Mouse (Mus musculus) hindlimb bud, embryonic 11.5 days (tissue): ENCODE measurements around the gene Zfp114.

Experiments
- DNase-seq: peaks from one replicate; pipeline ENCODE4 v3.0.0-alpha.2; 2012; ENCODE audit warnings: low read depth, low spot score; ENCODE audit errors: extremely low spot score

The Zfp114 gene

GRCm38 (mm10) chr7:24174618-24175336 is at the start of gene Zfp114:
Zfp114 (plus strand) TSS chr7:24175060.
- DNase-seq, result peak; percentile 44

DNA sequence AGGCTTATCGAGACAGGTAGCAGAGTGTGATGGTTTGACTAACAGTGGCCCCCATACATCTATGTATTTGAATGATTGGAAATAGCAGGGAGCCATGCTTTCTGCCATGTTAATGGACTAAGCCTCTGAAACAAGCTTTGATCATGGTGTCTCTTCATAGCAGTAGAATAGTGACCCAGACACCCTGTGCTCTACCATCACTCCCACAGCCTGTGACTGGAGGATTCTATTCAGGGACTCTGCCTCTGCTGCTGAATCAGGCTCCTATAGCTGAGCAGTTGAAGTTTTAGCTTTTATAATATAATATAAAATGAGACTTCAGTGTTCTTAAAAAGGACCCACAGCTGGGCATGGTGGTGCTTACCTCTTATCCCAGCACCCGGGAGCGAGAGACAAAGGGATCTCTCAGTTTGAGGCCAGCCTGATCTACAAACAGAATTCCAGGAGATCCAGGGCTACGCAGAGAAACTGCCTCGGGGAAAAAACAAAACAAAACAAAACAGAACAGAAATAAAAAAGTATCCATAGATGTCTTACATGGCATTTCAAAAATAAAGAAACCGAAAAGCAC is 41.4 kb upstream of the Zfp114 start:
- no peak for DNase-seq

DNA sequence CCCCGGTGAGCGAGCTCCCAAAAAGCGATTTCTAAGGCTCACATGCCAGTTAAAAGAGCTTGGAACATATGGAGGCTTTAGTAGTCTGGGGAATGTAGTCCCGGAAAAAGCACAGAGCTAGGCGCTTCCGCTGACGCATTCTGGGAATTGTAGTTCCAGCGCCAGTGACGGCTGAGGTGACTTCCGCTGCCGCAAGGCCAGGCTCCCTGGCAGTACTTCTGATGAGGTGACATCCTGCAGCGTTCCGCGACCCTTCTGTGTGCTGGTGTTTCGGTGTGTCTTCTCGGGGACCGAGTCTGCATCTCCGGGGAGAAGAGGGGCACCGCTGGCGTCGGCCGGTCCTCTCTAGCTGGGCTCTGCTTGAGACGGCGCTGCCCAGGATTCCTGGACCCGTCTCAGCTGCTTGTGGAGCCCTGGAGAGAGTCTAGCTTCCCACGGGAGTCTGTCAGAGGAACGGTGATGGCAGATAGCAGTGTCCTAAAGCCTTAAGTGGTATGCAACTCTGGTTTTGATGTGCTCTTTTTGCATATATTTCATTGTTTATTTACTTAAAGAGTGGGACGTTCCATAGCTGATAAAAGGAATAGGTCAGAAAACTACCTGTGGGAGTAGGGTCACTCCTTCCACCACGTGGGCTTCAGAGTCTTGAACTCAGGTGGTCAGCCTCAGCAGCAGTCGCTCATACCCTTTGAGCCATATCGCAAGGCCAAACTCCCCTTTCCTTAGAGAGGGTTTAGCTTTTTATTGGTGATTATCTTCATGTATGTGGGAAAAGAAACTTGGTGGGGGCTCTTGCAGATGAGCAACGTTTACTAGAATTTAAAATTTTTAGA is 40.6 kb upstream of the Zfp114 start, which contains the start of gene Zfp235:
Zfp235 (plus strand) TSS at position 174 of the 833 bp plus-strand sequence.
- DNase-seq, result no peak

DNA sequence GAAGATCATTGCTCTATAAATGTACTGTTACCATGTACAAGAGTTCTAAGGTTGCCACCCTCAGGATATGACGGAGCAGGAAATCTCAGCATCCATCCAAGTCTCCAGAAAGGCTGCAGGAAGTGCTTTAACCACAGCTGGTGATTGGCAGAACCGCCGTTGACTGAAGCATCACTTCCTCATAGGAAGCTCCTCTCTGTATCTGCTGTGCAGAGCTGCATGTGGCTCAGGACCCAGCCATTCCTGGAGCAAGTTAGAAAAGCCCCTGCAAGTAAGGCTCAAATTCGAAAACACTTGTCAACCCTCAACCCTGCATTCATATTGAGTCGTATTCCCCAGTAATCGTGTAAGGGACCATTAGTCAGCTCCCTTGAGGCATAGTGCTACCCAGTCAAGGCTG is 32.3 kb upstream of the Zfp114 start:
- DNase-seq, result no peak

GRCm38 (mm10) chr7:24153272-24153671 is 21.6 kb upstream of the Zfp114 start:
- DNase-seq, result no peak

DNA sequence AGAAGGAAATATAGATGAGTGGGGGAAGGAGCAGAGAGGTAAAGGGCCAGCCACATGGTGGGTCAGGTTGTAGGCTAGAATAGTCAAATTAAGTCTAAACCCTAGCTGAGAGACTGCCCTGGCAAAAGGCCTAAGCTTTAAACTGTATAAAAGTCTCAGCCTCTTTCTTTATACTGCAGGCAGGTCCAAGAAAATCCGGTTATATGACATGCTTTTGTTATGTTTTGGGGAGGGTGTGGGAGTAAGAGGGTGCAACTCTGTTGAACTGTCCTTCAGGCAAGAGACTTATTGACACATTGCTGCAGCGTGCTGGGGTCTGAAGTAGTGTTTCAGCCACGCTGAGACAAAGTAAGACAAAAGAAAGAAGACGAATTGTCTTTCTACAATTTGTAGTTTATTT is 2.7 kb upstream of the Zfp114 start:
- no peak for DNase-seq

- DNase-seq, result no peak
Measured at GRCm38 (mm10) chr7:24175337-24175711, 464 bp downstream of the Zfp114 start.

- no peak for DNase-seq
Measured at GRCm38 (mm10) chr7:24187611-24188010, 12.8 kb downstream of the Zfp114 start.

DNA sequence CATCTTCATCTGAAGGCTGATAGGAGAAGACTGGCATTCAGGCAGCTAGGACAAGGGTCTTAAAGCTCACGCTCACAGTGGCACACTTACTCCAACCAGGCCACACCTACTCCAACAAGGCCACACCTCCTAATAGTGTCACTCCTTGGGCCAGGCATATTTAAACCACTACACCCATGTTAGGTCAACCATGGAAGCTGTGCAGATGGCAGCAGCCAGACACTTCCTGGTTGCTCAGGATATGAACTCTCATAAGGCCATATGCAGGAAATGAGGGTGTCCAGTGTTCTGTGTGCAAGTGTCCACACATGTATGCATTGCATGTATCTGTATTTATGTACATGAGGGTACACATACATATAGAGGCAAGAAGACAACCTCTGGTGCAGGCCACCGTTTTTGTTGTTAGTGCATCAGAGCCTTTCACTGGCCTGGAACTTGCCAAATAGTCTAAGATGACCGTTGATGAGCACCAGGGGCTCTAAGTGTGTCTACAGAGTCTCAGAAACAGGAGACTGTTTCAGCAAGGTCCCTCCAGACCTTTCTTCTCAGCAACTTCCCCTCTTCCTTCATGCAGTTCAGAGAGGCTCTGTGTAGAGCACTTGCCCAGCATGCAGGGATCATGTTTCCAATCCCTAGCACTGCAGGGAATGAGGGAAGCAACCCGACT is 14.2 kb downstream of the Zfp114 start:
- DNase-seq, result no peak

DNA sequence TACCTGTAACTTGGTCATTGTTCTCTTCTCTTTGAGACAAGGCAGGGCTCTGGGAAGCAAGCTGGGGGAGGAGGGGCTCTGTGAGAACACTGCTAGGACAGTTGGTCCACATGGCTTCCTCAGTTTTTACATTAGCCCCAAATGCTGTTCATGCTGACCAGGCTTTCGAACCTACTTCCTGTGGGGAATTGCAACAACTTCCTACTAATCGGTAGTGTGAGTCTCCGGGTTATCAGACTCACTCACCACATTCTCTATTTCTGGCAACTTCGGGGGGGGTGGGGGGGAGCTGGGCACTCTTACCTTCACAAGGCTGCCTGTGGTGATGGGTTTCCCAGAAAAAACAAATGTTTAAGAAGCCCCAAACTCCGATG is 14.7 kb downstream of the Zfp114 start:
- no peak for DNase-seq

DNA sequence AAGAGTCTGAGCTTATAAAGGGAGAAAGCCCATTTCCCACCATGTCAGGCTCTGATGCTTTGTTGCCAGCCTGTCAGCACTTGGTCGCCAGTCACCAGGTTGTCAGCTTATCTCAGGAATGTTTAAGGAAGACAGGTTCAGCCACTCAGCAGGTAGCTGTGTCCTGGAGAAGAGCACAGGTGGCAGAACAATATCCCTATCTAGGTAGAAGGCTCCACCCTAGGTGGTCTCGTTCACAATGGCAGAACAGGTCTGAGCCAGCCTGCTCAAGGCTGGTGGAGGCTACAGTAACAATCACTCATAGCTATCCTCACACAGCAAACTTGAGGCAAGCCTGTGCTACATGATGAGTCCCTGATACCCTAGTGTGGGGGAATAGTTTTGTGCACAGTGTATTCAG is 16.5 kb downstream of the Zfp114 start:
- no peak for DNase-seq

GRCm38 (mm10) chr7:24193157-24193556 is 18.3 kb downstream of the Zfp114 start:
- DNase-seq, result no peak

DNA sequence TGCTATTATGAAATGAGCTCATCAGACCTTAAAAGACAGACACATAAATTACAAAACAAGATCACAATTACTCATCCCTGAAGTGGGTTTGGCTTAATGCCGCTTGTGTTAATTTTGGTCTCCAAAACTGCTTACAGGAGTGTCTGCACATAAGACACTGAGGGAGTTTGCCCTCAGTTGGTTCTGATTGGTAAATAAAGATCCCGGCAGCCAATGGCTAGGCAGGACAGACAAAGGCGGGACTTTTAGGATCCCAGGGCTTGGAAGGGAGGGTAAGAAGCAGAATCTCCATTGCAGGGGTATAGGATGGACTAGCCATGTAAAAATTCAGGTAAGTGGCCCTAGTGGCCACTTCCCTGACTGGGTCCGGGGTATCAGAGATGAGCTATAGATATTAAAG is 22.1 kb downstream of the Zfp114 start:
- no peak for DNase-seq

DNA sequence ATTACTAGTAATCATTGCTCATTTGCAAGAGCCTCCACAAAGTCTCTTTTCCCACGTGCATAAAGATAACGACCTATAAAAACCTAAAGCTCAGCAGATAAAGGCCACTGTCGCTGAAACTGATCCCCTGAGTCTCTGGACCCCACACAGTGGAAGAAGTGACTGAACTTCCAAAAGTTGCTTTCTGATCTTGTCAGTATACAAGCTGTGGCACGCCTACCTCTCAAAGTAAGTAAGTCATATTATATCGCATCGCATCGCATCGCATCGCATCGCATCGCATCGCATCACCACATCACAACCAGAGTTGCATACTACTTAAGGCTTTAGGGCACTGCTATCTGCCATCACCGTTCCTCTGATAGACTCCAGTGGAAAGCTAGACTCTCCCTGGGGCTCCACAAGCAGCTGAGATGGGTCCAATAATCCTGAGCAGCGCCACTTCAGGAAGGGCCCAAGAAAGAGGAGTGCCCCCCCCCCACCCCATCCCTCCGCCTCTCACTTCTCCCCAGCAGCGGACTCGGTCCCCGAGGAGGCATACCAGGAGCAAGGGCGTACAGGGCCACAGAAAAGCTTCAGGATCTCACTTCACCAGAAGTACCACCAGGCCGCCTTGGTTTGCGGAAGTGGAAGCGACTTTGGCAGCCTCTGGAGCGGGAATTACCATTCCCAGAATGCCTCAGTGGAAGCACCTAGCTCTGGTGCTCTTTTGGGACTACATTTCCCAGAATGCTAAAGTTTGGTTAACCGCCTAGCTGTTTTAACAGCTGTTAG is 32.8 kb downstream of the Zfp114 start:
- peak; percentile 68 for DNase-seq

- DNase-seq, result no peak
Measured at GRCm38 (mm10) chr7:24208282-24208886, 33.5 kb downstream of the Zfp114 start.

DNA sequence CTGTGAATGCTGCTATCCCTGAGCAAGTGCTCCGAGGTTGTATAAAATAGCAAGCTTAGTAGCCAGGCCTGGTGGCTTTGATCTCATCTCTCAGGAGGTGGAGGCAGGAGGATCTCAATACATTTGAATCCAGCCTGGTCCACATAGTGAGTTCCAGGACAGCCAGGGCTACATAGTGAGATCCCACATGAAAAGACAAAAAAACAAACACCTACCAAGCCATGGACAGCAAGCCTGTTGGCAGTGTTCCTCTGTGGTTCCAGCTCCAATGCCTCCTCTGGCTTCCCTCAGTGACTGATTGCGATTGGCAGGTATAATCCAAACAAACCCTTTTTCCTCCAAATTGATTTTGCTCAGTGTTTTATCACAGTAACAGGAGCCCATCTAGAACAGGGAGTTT is 35.4 kb downstream of the Zfp114 start:
- no peak for DNase-seq

- DNase-seq, result no peak
Measured at GRCm38 (mm10) chr7:24211343-24211742, 36.5 kb downstream of the Zfp114 start, which contains the start of gene Zfp111. Zfp111 (minus strand) TSS chr7:24211443.
